Mouse (Mus musculus) embryo, embryonic 11 days (tissue): ENCODE measurements around the gene Runx1.
A peak's percentile ranks its signal among the peaks of the same experiment; 100 is the strongest.

Experiments used
- DNase-seq: peaks from one replicate; pipeline ENCODE4 v3.0.0-alpha.2; 2015

The Runx1 gene

GRCm38 (mm10) chr16:92825204-92825843 is 625 bp downstream of the Runx1 start:
- no peak for DNase-seq

GRCm38 (mm10) chr16:92824723-92825203 is 1.2 kb downstream of the Runx1 start:
- DNase-seq, result no peak

- DNase-seq, result no peak
Observed at GRCm38 (mm10) chr16:92824003-92824722, 1.8 kb downstream of the Runx1 start.

GRCm38 (mm10) chr16:92823381-92823862 is 2.5 kb downstream of the Runx1 start:
- DNase-seq, result no peak

- DNase-seq, result no peak
Observed at GRCm38 (mm10) chr16:92822676-92823075, 3.3 kb downstream of the Runx1 start.

GRCm38 (mm10) chr16:92821938-92822629 is 3.9 kb downstream of the Runx1 start:
- peak; percentile 12 for DNase-seq

- no peak for DNase-seq
Observed at GRCm38 (mm10) chr16:92821596-92821937, 4.4 kb downstream of the Runx1 start.

- DNase-seq, result no peak
Observed at GRCm38 (mm10) chr16:92820451-92820850, 5.5 kb downstream of the Runx1 start.

- DNase-seq, result no peak
Observed at GRCm38 (mm10) chr16:92818480-92819269, 7.3 kb downstream of the Runx1 start.

GRCm38 (mm10) chr16:92816092-92816491 is 9.9 kb downstream of the Runx1 start:
- DNase-seq, result no peak

GRCm38 (mm10) chr16:92815195-92815527 is 10.8 kb downstream of the Runx1 start:
- DNase-seq, result no peak

GRCm38 (mm10) chr16:92814366-92815194 is 11.4 kb downstream of the Runx1 start:
- no peak for DNase-seq

- no peak for DNase-seq
Observed at GRCm38 (mm10) chr16:92812405-92812804, 13.5 kb downstream of the Runx1 start.

- no peak for DNase-seq
Observed at GRCm38 (mm10) chr16:92810568-92811240, 15.2 kb downstream of the Runx1 start.

GRCm38 (mm10) chr16:92807772-92808171 is 18.2 kb downstream of the Runx1 start:
- DNase-seq, result no peak

GRCm38 (mm10) chr16:92803076-92803580 is 22.8 kb downstream of the Runx1 start:
- no peak for DNase-seq

GRCm38 (mm10) chr16:92801567-92801966 is 24.4 kb downstream of the Runx1 start:
- no peak for DNase-seq

GRCm38 (mm10) chr16:92800845-92801244 is 25.1 kb downstream of the Runx1 start:
- DNase-seq, result no peak

- DNase-seq, result no peak
Observed at GRCm38 (mm10) chr16:92799940-92800339, 26.0 kb downstream of the Runx1 start.

- no peak for DNase-seq
Observed at GRCm38 (mm10) chr16:92794197-92794596, 31.8 kb downstream of the Runx1 start.

- no peak for DNase-seq
Observed at GRCm38 (mm10) chr16:92793741-92794140, 32.2 kb downstream of the Runx1 start.
